Mouse (Mus musculus): Measurements from ENCODE around the gene Ush2a.

GRCm38 (mm10) chr1:188527451-188527850 is 265.6 kb downstream of the Ush2a start:
- TF ChIP-seq CTCF (IDR thresholded peaks at IDR 0.05; ENCODE audit: insufficient read depth, low read depth, low read length) = no peak
- no peak for TF ChIP-seq POLR2A (IDR thresholded peaks at IDR 0.05; ENCODE audit: insufficient read depth, low read depth, low read length)

Measured in olfactory bulb, adult 2 months (tissue).